Mouse (Mus musculus): ENCODE measurements around the gene Il4. TPM values are rescaled to one million over a fixed set of nuclear protein-coding genes. Genes with fewer than 3 reads are reported as not detected.

The Il4 gene
- polyA plus RNA-seq, 1 experiment from 2014 or later: 1.5 TPM

DNA sequence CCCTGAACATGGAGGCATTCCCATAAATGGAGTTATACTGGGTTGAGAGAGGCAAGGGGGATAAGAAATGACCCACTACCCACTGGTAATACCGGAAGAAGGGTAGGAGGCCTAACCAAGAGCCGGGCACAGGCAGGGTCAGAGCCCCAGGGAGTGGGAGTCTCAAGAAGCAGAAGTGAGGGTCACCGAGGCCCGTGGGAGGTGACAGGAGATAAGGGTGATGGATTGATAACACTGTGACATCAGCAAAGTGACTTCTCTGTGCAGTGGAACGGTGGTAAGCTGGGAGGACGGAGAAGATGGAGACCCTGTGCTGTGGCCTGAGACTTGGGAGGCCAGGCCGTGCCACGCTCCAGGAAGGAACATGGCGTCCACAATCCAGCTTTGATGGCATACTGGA, 5.1 kb upstream of the Il4 start:
- no peak overlapping the region for H3K9ac ChIP-seq (ENCODE audit: low read length)
- ATAC-seq (ENCODE audit: insufficient number of reproducible peaks, insufficient read depth, low FRiP score, low read depth): no peak

DNA sequence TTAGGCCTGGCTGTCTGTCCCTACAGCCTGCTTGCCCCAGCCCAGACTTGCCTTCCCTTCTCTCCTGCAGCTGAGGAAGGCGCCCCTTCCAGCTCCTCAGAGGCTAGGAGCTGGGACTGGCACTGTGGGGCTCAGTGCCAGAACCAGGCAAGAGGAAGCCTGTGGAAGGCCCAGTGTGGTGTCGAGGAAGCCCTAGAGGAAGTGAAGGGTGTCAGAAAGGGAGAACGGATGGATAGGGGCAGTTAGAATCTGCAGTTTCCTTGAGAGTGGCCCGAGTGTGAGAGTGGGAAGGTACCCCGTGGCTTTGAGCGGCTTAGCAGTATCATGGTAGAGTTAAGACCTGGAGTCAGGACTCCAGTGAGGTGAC, 4.0 kb upstream of the Il4 start:
- no peak for ATAC-seq (ENCODE audit: insufficient number of reproducible peaks, insufficient read depth, low FRiP score, low read depth)
- peaks cover 4% of the 10 kb centered on the region; the same call in 1 of the 2 replicates for H3K9me3 ChIP-seq (ENCODE audit: control insufficient read depth, low read length)
- H3K4me3 ChIP-seq (ENCODE audit: control insufficient read depth in 1 of 2, insufficient read depth in 1 of 2, low read depth in 1 of 2, low read length in 2 of 2): no peak overlapping the region
- H3K36me3 ChIP-seq (ENCODE audit: control insufficient read depth, insufficient read depth, low read length): no peaks in the 10 kb centered on the region
- H3K27me3 ChIP-seq (ENCODE audit: control insufficient read depth, insufficient read depth, low read length): no peaks in the 10 kb centered on the region
- no peaks in the 10 kb centered on the region; a peak in 2 of 4 replicates for H3K4me1 ChIP-seq (ENCODE audit: control insufficient read depth in 2 of 2, insufficient read depth in 2 of 2, low read length in 2 of 2)
- no peak overlapping the region for H3K4me2 ChIP-seq (ENCODE audit: low read length)
- H3K9ac ChIP-seq (ENCODE audit: low read length): no peak overlapping the region
- H3K27ac ChIP-seq (replicated peaks in 1 of 2; ENCODE audit: control insufficient read depth in 1 of 2, insufficient read depth in 1 of 2, low read depth in 2 of 2, low read length in 2 of 2): no peak overlapping the region
- WGBS: 72% methylated on average over 6 of the region's 6 CpGs

More for the DNA sequence above, 5.1 kb upstream of the Il4 start:
- Histone ChIP-seq H3K36me3 (ENCODE audit: control insufficient read depth, insufficient read depth, low read length) (no peaks in the 10 kb centered on the region), H3K9me3 (ENCODE audit: control insufficient read depth, low read length) (peaks cover 4% of the 10 kb centered on the region; the same call in 1 of the 2 replicates), H3K4me2 (ENCODE audit: low read length) (no peak overlapping the region), H3K4me3 (ENCODE audit: control insufficient read depth in 1 of 2, insufficient read depth in 1 of 2, low read depth in 1 of 2, low read length in 2 of 2) (no peak overlapping the region), H3K27me3 (ENCODE audit: control insufficient read depth, insufficient read depth, low read length) (no peaks in the 10 kb centered on the region), H3K27ac (replicated peaks in 1 of 2; ENCODE audit: control insufficient read depth in 1 of 2, insufficient read depth in 1 of 2, low read depth in 2 of 2, low read length in 2 of 2) (no peak overlapping the region), H3K4me1 (ENCODE audit: control insufficient read depth in 2 of 2, insufficient read depth in 2 of 2, low read length in 2 of 2) (no peaks in the 10 kb centered on the region; a peak in 2 of 4 replicates)
- 81% methylated on average over 9 of the region's 9 CpGs for WGBS

DNA sequence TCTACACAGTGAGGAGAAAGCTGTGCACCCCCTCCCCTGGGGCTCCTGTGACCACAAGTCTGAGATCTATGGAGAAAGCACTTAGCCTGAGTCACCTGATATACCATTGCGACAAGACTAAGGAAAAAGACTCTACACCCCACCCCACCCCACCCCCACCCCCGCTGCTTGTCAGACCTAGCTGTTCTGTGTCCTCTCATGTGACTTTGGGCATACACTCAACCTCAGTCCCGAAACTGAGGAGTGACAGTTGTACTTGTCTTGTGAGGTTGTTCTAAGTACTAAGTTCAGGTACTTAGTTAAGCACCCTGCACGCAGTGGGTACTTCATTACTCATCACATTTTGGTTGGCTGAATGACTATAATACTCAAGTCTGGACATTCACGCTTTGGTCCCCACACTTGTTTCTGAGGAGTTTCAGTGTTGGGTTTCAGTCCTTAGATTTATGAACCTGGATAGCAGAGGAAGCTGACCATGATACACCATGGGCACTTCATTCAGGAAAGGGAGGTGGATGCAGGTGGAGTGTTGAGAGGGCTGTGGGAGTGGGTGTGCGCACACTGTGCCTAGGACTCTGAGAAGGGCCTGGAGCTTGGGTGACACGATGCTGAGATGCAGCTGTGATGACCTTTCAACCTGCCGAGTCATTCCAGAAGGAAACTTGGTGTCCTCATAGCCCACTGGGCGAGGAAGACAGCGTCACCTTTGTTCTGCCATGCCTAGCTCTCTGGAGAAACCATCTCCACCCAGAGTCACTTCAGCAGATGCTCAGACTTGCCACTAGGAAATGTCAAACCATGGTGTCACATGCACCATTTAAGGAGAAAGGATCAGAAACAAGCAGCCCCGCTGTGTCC, 3.3 kb upstream of the Il4 start:
- 76% methylated on average over 11 of the region's 11 CpGs for WGBS
- no peak overlapping the region for H3K9ac ChIP-seq (ENCODE audit: low read length)
- H3K27me3 ChIP-seq (ENCODE audit: control insufficient read depth, insufficient read depth, low read length): no peaks in the 10 kb centered on the region
- ATAC-seq (ENCODE audit: insufficient number of reproducible peaks, insufficient read depth, low FRiP score, low read depth): no peak
- H3K9me3 ChIP-seq (ENCODE audit: control insufficient read depth, low read length): peaks cover 4% of the 10 kb centered on the region; the same call in 1 of the 2 replicates
- H3K4me2 ChIP-seq (ENCODE audit: low read length): no peak overlapping the region
- H3K36me3 ChIP-seq (ENCODE audit: control insufficient read depth, insufficient read depth, low read length): no peaks in the 10 kb centered on the region
- no peak overlapping the region for H3K27ac ChIP-seq (replicated peaks in 1 of 2; ENCODE audit: control insufficient read depth in 1 of 2, insufficient read depth in 1 of 2, low read depth in 2 of 2, low read length in 2 of 2)
- no peaks in the 10 kb centered on the region; a peak in 2 of 4 replicates for H3K4me1 ChIP-seq (ENCODE audit: control insufficient read depth in 2 of 2, insufficient read depth in 2 of 2, low read length in 2 of 2)
- H3K4me3 ChIP-seq (ENCODE audit: control insufficient read depth in 1 of 2, insufficient read depth in 1 of 2, low read depth in 1 of 2, low read length in 2 of 2): no peak overlapping the region

DNA sequence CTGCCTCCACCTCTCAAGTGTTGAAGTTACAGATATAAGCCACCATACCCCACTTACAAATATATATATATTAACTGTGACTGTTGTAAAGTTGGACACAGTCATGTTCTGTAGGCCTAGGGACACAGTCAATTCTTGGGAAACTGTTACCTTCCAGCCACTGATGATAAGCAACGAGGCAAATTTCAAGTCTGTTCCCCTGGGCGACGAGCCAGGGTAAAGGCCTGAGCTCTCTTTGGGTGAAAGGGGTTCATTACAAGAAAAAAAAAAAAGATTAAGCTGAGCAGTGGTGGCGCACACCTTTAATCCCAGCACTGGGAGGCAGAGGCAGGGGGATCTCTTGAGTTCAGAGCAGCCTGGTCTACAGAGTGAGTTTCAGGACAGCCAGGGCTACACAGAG, 1.6 kb upstream of the Il4 start:
- Histone ChIP-seq H3K9ac (ENCODE audit: low read length) (no peak overlapping the region), H3K4me3 (ENCODE audit: control insufficient read depth in 1 of 2, insufficient read depth in 1 of 2, low read depth in 1 of 2, low read length in 2 of 2) (no peak overlapping the region), H3K4me1 (ENCODE audit: control insufficient read depth in 2 of 2, insufficient read depth in 2 of 2, low read length in 2 of 2) (no peaks in the 10 kb centered on the region), H3K4me2 (ENCODE audit: low read length) (no peak overlapping the region), H3K9me3 (ENCODE audit: control insufficient read depth, low read length) (peaks cover 4% of the 10 kb centered on the region; the same call in 1 of the 2 replicates), H3K27me3 (ENCODE audit: control insufficient read depth, insufficient read depth, low read length) (no peaks in the 10 kb centered on the region), H3K27ac (replicated peaks in 1 of 2; ENCODE audit: control insufficient read depth in 1 of 2, insufficient read depth in 1 of 2, low read depth in 2 of 2, low read length in 2 of 2) (no peak overlapping the region), H3K36me3 (ENCODE audit: control insufficient read depth, insufficient read depth, low read length) (no peaks in the 10 kb centered on the region)
- 77% methylated on average over 4 of the region's 4 CpGs for WGBS
- ATAC-seq (ENCODE audit: insufficient number of reproducible peaks, insufficient read depth, low FRiP score, low read depth): no peak

GRCm38 (mm10) chr11:53619428-53619827, 959 bp upstream of the Il4 start:
- no peak overlapping the region for H3K9ac ChIP-seq (ENCODE audit: low read length)
- H3K4me1 ChIP-seq (ENCODE audit: control insufficient read depth in 2 of 2, insufficient read depth in 2 of 2, low read length in 2 of 2): no peaks in the 10 kb centered on the region
- H3K4me2 ChIP-seq (ENCODE audit: low read length): no peak overlapping the region
- peaks cover 4% of the 10 kb centered on the region; the same call in 1 of the 2 replicates for H3K9me3 ChIP-seq (ENCODE audit: control insufficient read depth, low read length)
- ATAC-seq (ENCODE audit: insufficient number of reproducible peaks, insufficient read depth, low FRiP score, low read depth): no peak
- no peak overlapping the region for H3K27ac ChIP-seq (replicated peaks in 1 of 2; ENCODE audit: control insufficient read depth in 1 of 2, insufficient read depth in 1 of 2, low read depth in 2 of 2, low read length in 2 of 2)
- H3K4me3 ChIP-seq (ENCODE audit: control insufficient read depth in 1 of 2, insufficient read depth in 1 of 2, low read depth in 1 of 2, low read length in 2 of 2): no peak overlapping the region
- no peaks in the 10 kb centered on the region for H3K36me3 ChIP-seq (ENCODE audit: control insufficient read depth, insufficient read depth, low read length)
- H3K27me3 ChIP-seq (ENCODE audit: control insufficient read depth, insufficient read depth, low read length): no peaks in the 10 kb centered on the region
- 58% methylated on average over 6 of the region's 6 CpGs for WGBS

DNA sequence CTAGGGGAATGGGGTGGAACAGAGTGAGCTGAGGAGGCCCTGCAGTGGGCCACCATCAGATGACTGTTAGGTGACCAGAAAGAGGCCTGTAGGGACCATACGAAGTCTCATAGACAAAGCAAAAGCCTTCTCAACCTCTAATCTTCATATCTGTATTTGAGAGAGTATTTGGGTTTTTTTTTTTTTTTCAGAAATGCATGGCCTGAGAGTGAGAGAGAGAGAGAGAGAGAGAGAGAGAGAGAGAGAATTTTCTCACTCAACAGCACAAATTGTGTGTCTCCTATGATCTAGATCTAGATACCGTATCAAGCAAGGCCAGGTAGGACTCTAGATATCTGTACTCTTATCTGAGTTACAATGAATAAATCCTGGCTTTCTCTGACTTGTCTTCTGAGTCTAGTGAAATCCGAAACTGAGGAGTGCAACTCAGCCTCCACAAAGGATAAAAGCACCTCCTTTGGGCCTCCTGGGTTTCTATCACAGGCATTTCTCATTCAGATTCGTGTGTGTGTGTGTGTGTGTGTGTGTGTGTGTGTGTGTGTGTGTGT, 833 bp downstream of the Il4 start:
- WGBS: 61% methylated on average over 4 of the region's 4 CpGs
- H3K4me2 ChIP-seq (ENCODE audit: low read length): no peak overlapping the region
- no peak for ATAC-seq (ENCODE audit: insufficient number of reproducible peaks, insufficient read depth, low FRiP score, low read depth)
- no peak overlapping the region for H3K4me3 ChIP-seq (ENCODE audit: control insufficient read depth in 1 of 2, insufficient read depth in 1 of 2, low read depth in 1 of 2, low read length in 2 of 2)
- H3K4me1 ChIP-seq (ENCODE audit: control insufficient read depth in 2 of 2, insufficient read depth in 2 of 2, low read length in 2 of 2): no peaks in the 10 kb centered on the region
- no peak overlapping the region for H3K9ac ChIP-seq (ENCODE audit: low read length)
- no peaks in the 10 kb centered on the region for H3K36me3 ChIP-seq (ENCODE audit: control insufficient read depth, insufficient read depth, low read length)
- no peaks in the 10 kb centered on the region for H3K27me3 ChIP-seq (ENCODE audit: control insufficient read depth, insufficient read depth, low read length)
- no peak overlapping the region for H3K27ac ChIP-seq (replicated peaks in 1 of 2; ENCODE audit: control insufficient read depth in 1 of 2, insufficient read depth in 1 of 2, low read depth in 2 of 2, low read length in 2 of 2)
- H3K9me3 ChIP-seq (ENCODE audit: control insufficient read depth, low read length): no peaks in the 10 kb centered on the region

GRCm38 (mm10) chr11:53616748-53617558, 1.5 kb downstream of the Il4 start:
- Histone ChIP-seq H3K27ac (replicated peaks in 1 of 2; ENCODE audit: control insufficient read depth in 1 of 2, insufficient read depth in 1 of 2, low read depth in 2 of 2, low read length in 2 of 2) (no peak overlapping the region), H3K4me1 (ENCODE audit: control insufficient read depth in 2 of 2, insufficient read depth in 2 of 2, low read length in 2 of 2) (no peaks in the 10 kb centered on the region), H3K9me3 (ENCODE audit: control insufficient read depth, low read length) (no peaks in the 10 kb centered on the region), H3K4me2 (ENCODE audit: low read length) (no peak overlapping the region), H3K9ac (ENCODE audit: low read length) (no peak overlapping the region), H3K27me3 (ENCODE audit: control insufficient read depth, insufficient read depth, low read length) (no peaks in the 10 kb centered on the region), H3K4me3 (ENCODE audit: control insufficient read depth in 1 of 2, insufficient read depth in 1 of 2, low read depth in 1 of 2, low read length in 2 of 2) (no peak overlapping the region), H3K36me3 (ENCODE audit: control insufficient read depth, insufficient read depth, low read length) (no peaks in the 10 kb centered on the region)
- no peak for ATAC-seq (ENCODE audit: insufficient number of reproducible peaks, insufficient read depth, low FRiP score, low read depth)
- WGBS: 82% methylated on average over 8 of the region's 8 CpGs
